Mouse (Mus musculus): ENCODE data around the gene A630095N17Rik. TPM values are rescaled to one million over a fixed set of nuclear protein-coding genes. Genes with fewer than 3 reads are reported as not detected.

A630095N17Rik gene
- total and polyA plus RNA-seq, 2 experiments from 2014 or later: 0.34 TPM; not detected in 1

DNA sequence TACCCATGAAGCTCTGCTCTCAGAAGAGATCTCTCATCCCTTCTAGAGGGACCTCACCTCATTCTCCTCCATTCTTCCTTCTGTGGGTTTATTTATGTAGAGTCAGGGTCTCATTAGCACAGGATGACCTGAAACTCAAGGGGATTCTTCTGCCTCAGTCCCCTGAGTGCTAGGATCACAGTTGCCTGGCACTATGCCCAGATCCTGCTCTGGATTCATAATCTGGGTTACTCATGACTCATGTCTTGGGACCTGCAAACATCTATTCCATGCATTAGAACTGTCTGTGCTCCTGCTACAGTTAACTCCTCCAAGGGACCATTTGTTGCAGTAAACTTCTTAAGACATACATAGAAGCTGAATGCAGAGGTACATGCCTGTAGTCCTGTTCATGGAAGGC lies 29.4 kb upstream of the A630095N17Rik start:
- DNase-seq (no peak), ATAC-seq (no peak)
- H3K4me1 ChIP-seq (ENCODE audit: insufficient read depth): no peaks in the 10 kb centered on the region
- H3K9me3 ChIP-seq (ENCODE audit: low read length): no peaks in the 10 kb centered on the region
- no peak overlapping the region for H3K9ac ChIP-seq
- H3K4me2 ChIP-seq (ENCODE audit: low read depth): no peak overlapping the region
- 0 out of 2 replicates have a peak, but pooled peaks cover 4% of the 10 kb centered on the region for H3K36me3 ChIP-seq (ENCODE audit: insufficient read depth)
- no peak overlapping the region for H3K27ac ChIP-seq (ENCODE audit: low read depth, low read length)
- peaks cover 22% of the 10 kb centered on the region for H3K27me3 ChIP-seq (ENCODE audit: insufficient read depth, low read length)
- H3K4me3 ChIP-seq (ENCODE audit: low read depth, low read length): no peak overlapping the region
- no peak for TF ChIP-seq CTCF (IDR thresholded peaks at IDR 0.05; ENCODE audit: low read depth)

DNA sequence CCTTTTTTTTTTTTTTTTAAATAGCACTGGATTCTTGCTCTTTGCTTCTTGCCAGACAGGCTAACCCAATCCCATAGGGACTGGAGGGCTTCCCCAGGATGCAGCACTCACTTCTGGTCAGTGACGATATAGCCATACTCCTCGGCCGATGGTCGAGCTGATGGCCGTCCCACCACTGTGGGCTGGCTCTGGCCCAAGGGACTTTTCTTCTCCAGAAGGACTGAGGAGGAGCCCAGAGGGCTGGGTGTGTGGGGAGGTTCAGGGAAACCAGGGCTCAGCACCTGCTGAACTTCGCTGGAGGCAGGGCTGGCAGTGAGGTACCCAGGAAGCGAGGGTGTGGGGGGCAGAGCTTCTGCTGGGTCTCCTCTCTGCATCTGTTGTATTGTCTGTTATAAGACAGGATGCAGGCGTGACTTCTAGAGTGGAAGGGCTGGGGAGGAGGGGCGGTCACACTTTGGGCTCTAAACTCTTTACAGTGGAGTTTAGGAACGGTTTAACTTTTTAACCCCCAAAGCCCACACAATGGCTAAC lies 23.7 kb upstream of the A630095N17Rik start:
- Histone ChIP-seq H3K4me2 (ENCODE audit: low read depth) (no peak overlapping the region), H3K9me3 (ENCODE audit: low read length) (no peaks in the 10 kb centered on the region), H3K4me3 (ENCODE audit: low read depth, low read length) (no peak overlapping the region), H3K27ac (ENCODE audit: low read depth, low read length) (no peak overlapping the region), H3K9ac (no peak overlapping the region), H3K4me1 (ENCODE audit: insufficient read depth) (no peaks in the 10 kb centered on the region), H3K36me3 (ENCODE audit: insufficient read depth) (0 out of 2 replicates have a peak, but pooled peaks cover 4% of the 10 kb centered on the region), H3K27me3 (ENCODE audit: insufficient read depth, low read length) (no peaks in the 10 kb centered on the region; the same call in 1 of the 2 replicates)
- 77% methylated on average over 10 of the region's 10 CpGs for WGBS
- no peak for TF ChIP-seq CTCF (IDR thresholded peaks at IDR 0.05; ENCODE audit: low read depth)
- DNase-seq (no peak), ATAC-seq (no peak)

DNA sequence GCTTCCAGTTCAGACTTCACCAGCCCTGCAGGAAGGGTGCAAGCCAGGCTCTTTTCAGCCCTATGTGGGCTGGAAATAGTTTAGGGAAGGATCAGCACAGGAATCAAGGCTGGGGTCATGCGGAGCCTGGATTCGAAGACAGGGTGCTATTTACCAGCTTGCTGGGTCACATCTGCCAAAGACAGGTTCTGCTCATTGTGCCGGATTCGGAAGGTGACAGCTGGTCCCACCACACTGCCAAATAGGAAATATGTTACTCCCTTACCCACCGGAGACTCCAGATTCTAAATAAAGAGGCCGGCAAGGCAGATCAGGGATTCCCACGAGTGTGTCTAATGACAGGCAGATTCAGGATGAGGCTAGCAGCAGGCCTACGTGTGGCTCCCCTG lies 22.7 kb upstream of the A630095N17Rik start:
- Histone ChIP-seq H3K27me3 (ENCODE audit: insufficient read depth, low read length) (no peaks in the 10 kb centered on the region), H3K9me3 (ENCODE audit: low read length) (no peaks in the 10 kb centered on the region), H3K4me3 (ENCODE audit: low read depth, low read length) (no peak overlapping the region), H3K4me1 (ENCODE audit: insufficient read depth) (no peaks in the 10 kb centered on the region), H3K36me3 (ENCODE audit: insufficient read depth) (0 out of 2 replicates have a peak, but pooled peaks cover 4% of the 10 kb centered on the region), H3K27ac (ENCODE audit: low read depth, low read length) (no peak overlapping the region), H3K9ac (no peak overlapping the region), H3K4me2 (ENCODE audit: low read depth) (no peak overlapping the region)
- 52% methylated on average over 8 of the region's 8 CpGs for WGBS
- no peak for TF ChIP-seq CTCF (IDR thresholded peaks at IDR 0.05; ENCODE audit: low read depth)
- DNase-seq (peak; percentile 29), ATAC-seq (peak; percentile 6; the same call in 1 of the 2 replicates)

DNA sequence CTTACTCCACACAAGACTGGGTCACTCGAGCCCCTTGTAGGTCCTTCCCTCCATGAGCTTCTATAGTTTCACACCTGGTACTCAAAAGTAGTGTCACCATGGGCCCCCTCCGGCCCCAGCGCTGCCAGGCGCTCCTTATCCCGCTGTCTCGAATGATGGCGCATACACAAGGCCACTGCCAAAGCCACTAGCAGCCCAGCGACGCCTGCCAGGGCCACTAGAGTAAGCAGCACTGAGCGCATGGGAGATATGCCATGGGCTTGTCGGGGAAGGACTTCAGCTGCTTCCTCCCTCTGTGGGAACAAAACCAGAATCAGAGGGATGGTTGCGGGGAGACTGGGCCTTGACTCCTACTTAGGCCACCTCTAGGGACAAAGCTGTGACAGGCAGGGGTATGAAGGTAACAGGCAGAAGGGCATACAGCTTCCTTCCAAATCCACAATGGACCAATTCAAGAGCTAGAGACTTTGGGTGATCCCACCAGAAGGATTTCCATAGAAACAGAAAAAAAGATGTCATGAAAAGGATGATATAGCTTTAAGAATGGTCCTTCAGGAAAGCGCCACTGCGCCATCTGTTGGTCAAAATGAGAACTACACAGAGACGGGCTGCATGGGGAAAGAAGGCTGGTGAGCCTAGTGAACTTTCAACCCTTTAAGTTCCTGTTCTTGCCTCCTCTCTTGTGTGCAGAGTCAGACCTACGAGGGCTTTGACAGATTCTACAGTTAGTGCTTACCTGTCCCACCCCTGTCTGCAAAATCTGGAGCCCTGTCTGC lies 22.1 kb upstream of the A630095N17Rik start:
- H3K36me3 ChIP-seq (ENCODE audit: insufficient read depth): 0 out of 2 replicates have a peak, but pooled peaks cover 4% of the 10 kb centered on the region
- ATAC-seq (peak; percentile 56), DNase-seq (peak; percentile 87)
- no peak overlapping the region for H3K9ac ChIP-seq
- WGBS: 65% methylated on average over 16 of the region's 16 CpGs
- H3K4me1 ChIP-seq (ENCODE audit: insufficient read depth): no peaks in the 10 kb centered on the region
- no peak overlapping the region for H3K27ac ChIP-seq (ENCODE audit: low read depth, low read length)
- H3K9me3 ChIP-seq (ENCODE audit: low read length): no peaks in the 10 kb centered on the region
- no peaks in the 10 kb centered on the region for H3K27me3 ChIP-seq (ENCODE audit: insufficient read depth, low read length)
- H3K4me3 ChIP-seq (ENCODE audit: low read depth, low read length): no peak overlapping the region
- TF ChIP-seq CTCF (IDR thresholded peaks at IDR 0.05; ENCODE audit: low read depth): peak; percentile 92
- no peak overlapping the region for H3K4me2 ChIP-seq (ENCODE audit: low read depth)

DNA sequence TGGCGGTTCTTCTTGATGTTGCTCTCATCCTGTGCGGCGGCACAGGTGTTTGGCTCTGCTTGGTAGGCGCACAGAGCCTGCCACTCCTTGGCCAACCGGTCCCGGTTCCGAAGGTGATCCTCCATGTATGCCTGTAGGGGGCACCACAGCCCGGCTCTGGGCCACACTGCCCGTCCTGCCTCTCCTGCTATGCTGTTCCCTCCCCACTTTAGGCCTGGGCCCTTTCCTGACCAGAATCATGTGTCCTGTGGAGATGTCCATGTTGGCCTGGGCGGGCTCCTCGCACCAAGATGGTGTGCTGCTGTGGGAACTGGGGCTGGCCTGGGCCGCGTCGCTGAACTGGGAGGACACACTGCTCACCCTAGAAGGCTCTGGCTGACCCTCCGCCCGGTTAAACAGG lies 21.1 kb upstream of the A630095N17Rik start:
- Histone ChIP-seq H3K36me3 (ENCODE audit: insufficient read depth) (0 out of 2 replicates have a peak, but pooled peaks cover 4% of the 10 kb centered on the region), H3K27ac (ENCODE audit: low read depth, low read length) (no peak overlapping the region), H3K27me3 (ENCODE audit: insufficient read depth, low read length) (no peaks in the 10 kb centered on the region), H3K4me1 (ENCODE audit: insufficient read depth) (no peaks in the 10 kb centered on the region), H3K9ac (no peak overlapping the region), H3K4me2 (ENCODE audit: low read depth) (no peak overlapping the region), H3K4me3 (ENCODE audit: low read depth, low read length) (no peak overlapping the region), H3K9me3 (ENCODE audit: low read length) (no peaks in the 10 kb centered on the region)
- 78% methylated on average over 16 of the region's 16 CpGs for WGBS
- peak; percentile 22; the same call in 1 of the 2 replicates for TF ChIP-seq CTCF (IDR thresholded peaks at IDR 0.05; ENCODE audit: low read depth)
- no peak for DNase-seq
- no peak for ATAC-seq

DNA sequence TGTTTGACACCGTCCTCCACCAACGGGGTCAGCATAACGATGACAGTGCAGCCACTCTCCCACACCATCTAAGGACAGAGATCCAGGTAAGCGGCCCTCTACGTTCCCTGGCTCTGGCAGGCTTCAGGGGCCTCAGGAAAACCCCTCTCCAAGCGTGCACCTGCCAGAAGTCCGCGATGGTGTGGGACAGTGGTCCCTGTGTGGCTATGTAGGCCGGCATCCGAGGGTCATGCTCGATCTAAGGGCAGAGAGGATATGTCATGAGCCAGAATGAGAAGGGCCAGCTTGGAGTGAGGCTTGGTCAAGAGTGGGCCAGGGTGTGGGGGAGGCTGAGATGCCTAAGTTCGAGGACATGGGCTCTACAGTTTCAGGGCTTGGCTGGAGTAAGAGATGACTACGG lies 20.4 kb upstream of the A630095N17Rik start:
- no peak overlapping the region for H3K4me2 ChIP-seq (ENCODE audit: low read depth)
- 75% methylated on average over 13 of the region's 13 CpGs for WGBS
- DNase-seq (no peak), ATAC-seq (no peak)
- no peak overlapping the region for H3K9ac ChIP-seq
- no peaks in the 10 kb centered on the region for H3K36me3 ChIP-seq (ENCODE audit: insufficient read depth)
- no peaks in the 10 kb centered on the region for H3K27me3 ChIP-seq (ENCODE audit: insufficient read depth, low read length)
- no peaks in the 10 kb centered on the region for H3K9me3 ChIP-seq (ENCODE audit: low read length)
- no peak for TF ChIP-seq CTCF (IDR thresholded peaks at IDR 0.05; ENCODE audit: low read depth)
- no peak overlapping the region for H3K4me3 ChIP-seq (ENCODE audit: low read depth, low read length)
- H3K27ac ChIP-seq (ENCODE audit: low read depth, low read length): no peak overlapping the region
- no peaks in the 10 kb centered on the region for H3K4me1 ChIP-seq (ENCODE audit: insufficient read depth)

Data from forebrain, postnatal 0 days (tissue).